Mouse (Mus musculus) C2C12 (cell line): ENCODE results near the gene Rassf8.

Experiments used
- CEBPB ChIP-seq: IDR thresholded peaks from one replicate; pipeline ENCODE4 v1.6.1; 2011; ENCODE audit warnings: low read depth, mild to moderate bottlenecking, control low read depth, moderate library complexity
- CTCF ChIP-seq: IDR thresholded peaks from one replicate; pipeline ENCODE4 v1.5.1; 2011; ENCODE audit not compliant: control insufficient read depth, insufficient read depth, insufficient read length
- MAX ChIP-seq: IDR thresholded peaks from one replicate; pipeline ENCODE4 v1.6.1; 2011; ENCODE audit warnings: mild to moderate bottlenecking, control low read depth
- MYOG ChIP-seq: IDR thresholded peaks from one replicate; pipeline ENCODE4 v1.6.1; 2011; ENCODE audit not compliant: control insufficient read depth, insufficient read length; ENCODE audit errors: extremely low read depth

GRCm38 (mm10) chr6:145823588-145824234, 77.2 kb downstream of the Rassf8 start:
- no peak for TF ChIP-seq CTCF
- TF ChIP-seq MYOG = no peak
- TF ChIP-seq MAX = no peak
- no peak for TF ChIP-seq CEBPB
